Mouse (Mus musculus): ENCODE measurements around the gene Copg2.

GRCm38 (mm10) chr6:30883491-30883890, 13.1 kb downstream of the Copg2 start:
- TF ChIP-seq CTCF (IDR thresholded peaks at IDR 0.05) (no peak), POLR2A (IDR thresholded peaks at IDR 0.05; ENCODE audit: insufficient read depth, low read depth, low read length) (no peak), EP300 (IDR thresholded peaks at IDR 0.05; ENCODE audit: insufficient read depth, low read depth, low read length) (no peak)

All from heart, adult 2 months (tissue).